15 mouse cellular contexts compared by ENCODE assay signal in the genomic region with DNA sequence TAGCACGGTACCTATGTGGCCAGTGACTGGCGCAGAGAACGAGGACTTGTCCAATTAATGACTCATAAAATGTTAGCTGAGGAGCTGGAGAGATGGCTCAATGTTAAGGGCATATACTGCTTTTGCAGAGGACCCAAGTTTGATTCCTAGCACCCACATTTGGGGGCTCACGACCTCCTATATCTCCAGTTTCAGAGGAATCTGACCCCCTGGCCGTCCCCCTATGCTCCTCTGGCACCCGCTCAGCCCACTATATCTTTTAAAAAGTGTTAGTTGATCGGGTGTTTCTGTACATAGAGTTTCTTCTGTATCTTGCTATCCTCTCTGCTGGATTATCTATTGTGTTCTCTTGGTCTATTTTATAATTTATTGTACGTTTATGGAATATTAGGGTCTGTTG. TPM values are rescaled to one million over a fixed set of nuclear protein-coding genes. Genes with fewer than 3 reads are reported as not detected.
DNase-seq lines count a peak whose midpoint lies in the region; ATAC-seq and TF ChIP-seq lines count a peak whose summit lies in the region.
"Had no signal": no experiment of that assay in that cellular context is flagged by ENCODE, and none has a peak within 500 bp of the region (broad histone marks: within the 10 kb centered on the region; RNA-seq: fewer than 3 reads in every experiment).

No protein-coding gene starts in this region.

- DNase-seq in cerebellum, adult 11-12 months: peak; percentile 16
- no peak for DNase-seq in cerebellum, adult 11 months
- DNase-seq in gastrocnemius, adult 2 months: no peak
- no peak for DNase-seq in gastrocnemius, postnatal 14 days
- DNase-seq in liver, embryonic 11.5 days (ENCODE audit: low spot score): no peak
- no peak for DNase-seq in liver
- no peak for DNase-seq in midbrain, embryonic 11.5 days (ENCODE audit: low spot score, missing footprints)
- DNase-seq: B cell, adult 2 months; gastrocnemius, postnatal 10 days had no signal

- H3K9me3 ChIP-seq in liver, embryonic 11.5 days (ENCODE audit: control insufficient read depth, low read length): no peaks in the 10 kb centered on the region
- H3K9me3 ChIP-seq in midbrain, embryonic 11.5 days (ENCODE audit: control insufficient read depth, low read length): no peaks in the 10 kb centered on the region
- H3K9me3 ChIP-seq: embryonic facial prominence, embryonic 15.5 days; forebrain, embryonic 15.5 days had no signal

- peak overlapping the region; percentile 92; the same call in 1 of the 2 replicates for H3K4me2 ChIP-seq in liver, embryonic 11.5 days
- H3K4me2 ChIP-seq in midbrain, embryonic 11.5 days: no peak overlapping the region

- ATAC-seq in liver, embryonic 11.5 days (replicated peaks; ENCODE audit: low FRiP score): no peak
- ATAC-seq in midbrain, embryonic 11.5 days (ENCODE audit: low FRiP score): no peak
- ATAC-seq: CD4-positive, CD25-positive, alpha-beta regulatory T cell, adult 4 months; forebrain, embryonic 15.5 days; intestine, embryonic 16.5 days had no signal

- no peaks in the 10 kb centered on the region for H3K36me3 ChIP-seq in liver, embryonic 11.5 days (ENCODE audit: control insufficient read depth, insufficient read depth, low read length)
- no peaks in the 10 kb centered on the region for H3K36me3 ChIP-seq in macrophage (ENCODE audit: inconsistent target)
- no peaks in the 10 kb centered on the region for H3K36me3 ChIP-seq in midbrain, embryonic 11.5 days (ENCODE audit: control insufficient read depth, insufficient read depth, low read length)
- H3K36me3 ChIP-seq: embryonic facial prominence, embryonic 15.5 days; forebrain, embryonic 15.5 days had no signal

- H3K79me2 ChIP-seq in macrophage (ENCODE audit: inconsistent target): peaks cover 32% of the 10 kb centered on the region

- H3K4me3 ChIP-seq in gastrocnemius, adult 2 months: no peak overlapping the region
- no peak overlapping the region for H3K4me3 ChIP-seq in liver, embryonic 11.5 days (ENCODE audit: low read depth, low read length)
- H3K4me3 ChIP-seq in macrophage (ENCODE audit: inconsistent target): no peak overlapping the region
- H3K4me3 ChIP-seq in midbrain, embryonic 11.5 days (ENCODE audit: low read depth, low read length): no peak overlapping the region

- WGBS in liver, embryonic 11.5 days: 82% methylated on average over 8 of the region's 8 CpGs
- WGBS in macrophage (ENCODE audit: missing documents): 94% methylated on average over 8 of the region's 8 CpGs
- WGBS in midbrain, embryonic 11.5 days: 89% methylated on average over 8 of the region's 8 CpGs

- H3K27ac ChIP-seq in gastrocnemius, adult 2 months: peak overlapping the region; percentile 94; the same call in 1 of the 2 replicates
- H3K27ac ChIP-seq in liver, embryonic 11.5 days (ENCODE audit: low read depth, low read length): no peak overlapping the region
- H3K27ac ChIP-seq in macrophage: peak overlapping the region; percentile 89; the same call in 1 of the 2 replicates
- H3K27ac ChIP-seq in midbrain, embryonic 11.5 days (ENCODE audit: low read depth, low read length): no peak overlapping the region
- H3K27ac ChIP-seq: forebrain, embryonic 15.5 days had no signal

- H3K27me3 ChIP-seq in liver, embryonic 11.5 days (replicated peaks; ENCODE audit: control insufficient read depth, insufficient read depth, low read length): no peaks in the 10 kb centered on the region
- no peaks in the 10 kb centered on the region for H3K27me3 ChIP-seq in midbrain, embryonic 11.5 days (ENCODE audit: control insufficient read depth, insufficient read depth, low read length)
- H3K27me3 ChIP-seq: embryonic facial prominence, embryonic 15.5 days; forebrain, embryonic 15.5 days had no signal

- intact Hi-C loops in gastrocnemius, adult 2 months (cut with DNase I): loop anchor here (5.0 to 10.0 kb wide), 3 partner anchors 230 to 1850 kb away; partner anchors contain the start of genes Fzd5, Lancl1 and Plekhm3
- intact Hi-C loops in gastrocnemius, postnatal 14 days (cut with DNase I; ENCODE audit: low total_unique reads): loop anchor here (10.0 kb wide), 1 partner anchor 140 kb away; no protein-coding TSS in a partner anchor

- no peak for TF ChIP-seq CTCF in gastrocnemius, adult 2 months (IDR thresholded peaks at IDR 0.05)

- H3K9ac ChIP-seq in liver, embryonic 11.5 days (ENCODE audit: low read depth, low read length): no peak overlapping the region
- H3K9ac ChIP-seq in midbrain, embryonic 11.5 days (ENCODE audit: low read length): no peak overlapping the region
- H3K9ac ChIP-seq: embryonic facial prominence, embryonic 15.5 days had no signal

- H3K4me1 ChIP-seq in liver, embryonic 11.5 days (replicated peaks; ENCODE audit: control insufficient read depth, insufficient read depth, low read length): peaks cover 12% of the 10 kb centered on the region
- H3K4me1 ChIP-seq in midbrain, embryonic 11.5 days (ENCODE audit: control insufficient read depth, insufficient read depth, low read length): peaks cover 13% of the 10 kb centered on the region

RNA-seq across cellular contexts. Expression of gene Idh1, which starts 1.3 kb away (rescaled TPM):
- 10 to 100 TPM; 22.6 to 24.8 TPM for total RNA-seq in gastrocnemius, adult 2 months (2021)
- 10 to 100 TPM; 39.9 to 51.1 TPM for total RNA-seq in gastrocnemius, postnatal 14 days (2021)
- 106 and 118 TPM in 2 replicates for polyA plus RNA-seq in liver, embryonic 11.5 days (2014; fragmentation: Nextera tagmentation; extraction: Ambion mirVana)
- 10 to 100 TPM in 21 of 26 experiments, 1 to 10 TPM in 5; 6.0 to 80.1 (median 16.4) TPM for total RNA-seq in macrophage (2018; cell fraction: chromatin; rRNA removed)
- 100 to 1,000 TPM in 20 of 26 experiments, 10 to 100 TPM in 6; 70.9 to 300 (median 140) TPM for total RNA-seq in macrophage (2018; cell fraction: cytosol; rRNA removed)
- 100 to 1,000 TPM in 2 of 26 experiments, 10 to 100 TPM in 24; 26.2 to 145 (median 52.9) TPM for total RNA-seq in macrophage (2018; cell fraction: nucleus; rRNA removed)
- 152 to 289 TPM (median 249 TPM) in 3 replicates for polyA plus RNA-seq in macrophage (2018)
- 433 and 472 TPM in 2 replicates for polyA plus RNA-seq in midbrain, embryonic 11.5 days (2014; fragmentation: Nextera tagmentation; extraction: Ambion mirVana)
- polyA plus RNA-seq: erythroblast, embryonic 14.5 days had no signal

RNA-seq across cellular contexts. Expression of gene Pikfyve, which starts 1.5 kb away (rescaled TPM):
- total RNA-seq in gastrocnemius, adult 2 months (2021): 1 to 10 TPM; 7.8 to 8.6 TPM
- 1 to 10 TPM; 8.5 to 8.9 TPM for total RNA-seq in gastrocnemius, postnatal 14 days (2021)
- 9.8 and 10.7 TPM in 2 replicates for polyA plus RNA-seq in liver, embryonic 11.5 days (2014; fragmentation: Nextera tagmentation; extraction: Ambion mirVana)
- total RNA-seq in macrophage (2018; cell fraction: chromatin; rRNA removed): 1,000 to 10,000 TPM in 1 of 26 experiments, 100 to 1,000 TPM in 25; 256 to 1,209 (median 397) TPM
- 10 to 100 TPM; 40.2 to 89.6 (median 70.7) TPM for total RNA-seq in macrophage (2018; cell fraction: cytosol; rRNA removed)
- 100 to 1,000 TPM; 122 to 819 (median 214) TPM for total RNA-seq in macrophage (2018; cell fraction: nucleus; rRNA removed)
- 31.3 to 38.5 TPM (median 36.9 TPM) in 3 replicates for polyA plus RNA-seq in macrophage (2018)
- polyA plus RNA-seq in midbrain, embryonic 11.5 days (2014; fragmentation: Nextera tagmentation; extraction: Ambion mirVana): 17.1 and 20.1 TPM in 2 replicates

Comparison
In these comparisons a context has a peak if more than half of its experiments do, and no peak if none do; other contexts are left out.
1. H3K27ac ChIP-seq: peak in gastrocnemius, adult 2 months (single experiment) and macrophage (single experiment); none in liver, embryonic 11.5 days (single experiment) and midbrain, embryonic 11.5 days (single experiment).